Mouse (Mus musculus) kidney, embryonic 16.5 days (tissue): ENCODE results near the gene Ppp2r3a. TPM values are rescaled to one million over a fixed set of nuclear protein-coding genes. Genes with fewer than 3 reads are reported as not detected.
A peak's percentile ranks its signal among the peaks of the same experiment; 100 is the strongest.

Source experiments
- ATAC-seq: fragments of 200-750 bp; cut with Nextera tagmentation; 2 replicates; pipeline ENCODE4 v1.8.0; 2017; ENCODE audit warnings: moderate TSS enrichment; ENCODE audit not compliant: low FRiP score, low TSS enrichment
- H3K27ac ChIP-seq: fragments of 300-500 bp; sonication (generic); 2 replicates; pipeline ENCODE4 v1.5.1; 2014; ENCODE audit warnings: low read length
- H3K27me3 ChIP-seq: fragments of 300-500 bp; sonication (generic); 2 replicates; pipeline ENCODE4 v1.6.1; 2014; ENCODE audit warnings: low read length, control low read depth, mixed read lengths; ENCODE audit not compliant: insufficient read depth
- H3K36me3 ChIP-seq: fragments of 300-500 bp; sonication (generic); 2 replicates; pipeline ENCODE4 v1.6.1; 2014; ENCODE audit warnings: low read length, control low read depth, mixed read lengths; ENCODE audit not compliant: insufficient read depth
- H3K4me1 ChIP-seq: fragments of 300-500 bp; sonication (generic); 2 replicates; pipeline ENCODE4 v1.6.1; 2014; ENCODE audit warnings: low read length, control low read depth, mixed read lengths; ENCODE audit not compliant: insufficient read depth
- H3K4me2 ChIP-seq: fragments of 300-500 bp; sonication (generic); replicated peaks from 2 replicates; pipeline ENCODE4 v1.6.1; 2014; ENCODE audit warnings: low read depth, low read length
- H3K4me3 ChIP-seq: fragments of 300-500 bp; sonication (generic); 2 replicates; pipeline ENCODE4 v1.5.1; 2014; ENCODE audit warnings: mild to moderate bottlenecking, low read length
- H3K9ac ChIP-seq: fragments of 300-500 bp; sonication (generic); replicated peaks from 2 replicates; pipeline ENCODE4 v1.6.1; 2014; ENCODE audit warnings: low read length
- H3K9me3 ChIP-seq: fragments of 300-500 bp; sonication (generic); 2 replicates; pipeline ENCODE4 v1.6.1; 2016; ENCODE audit warnings: low read length, control low read depth
- WGBS: fragments of 180-500 bp; shearing (Covaris S2); extraction: QIAGEN DNeasy Blood & Tissue Kit; methylation state at CpG from one replicate; pipeline ENCODE4 v1.1.7; 2014; 5-methylcytosine and 5-hydroxymethylcytosine counted together
- polyA plus RNA-seq: library from polyadenylated mRNA; unstranded; fragments of >200 nt; fragmentation: Nextera tagmentation; extraction: Ambion mirVana; gene quantifications from 2 replicates; pipeline ENCODE4 v1.2.1, GENCODE M21; 2015

Ppp2r3a gene
- polyA plus RNA-seq, 1 experiment from 2014 or later = 15.7 TPM

GRCm38 (mm10) chr9:101198261-101198660 is 53.3 kb downstream of the Ppp2r3a start:
- no peak for ATAC-seq
- Histone ChIP-seq H3K27ac (no peak overlapping the region), H3K9ac (no peak overlapping the region), H3K36me3 (peaks cover 3% of the 10 kb centered on the region), H3K9me3 (no peaks in the 10 kb centered on the region), H3K27me3 (no peaks in the 10 kb centered on the region), H3K4me3 (no peak overlapping the region), H3K4me2 (no peak overlapping the region), H3K4me1 (peaks cover 6% of the 10 kb centered on the region)
- WGBS = 68% methylated on average over 3 of the region's 3 CpGs

- peaks cover 30% of the 10 kb centered on the region for H3K36me3 ChIP-seq
- H3K27ac ChIP-seq = peak overlapping the region; percentile 54; the same call in 1 of the 2 replicates
- peak; percentile 85 for ATAC-seq
- H3K27me3 ChIP-seq = no peaks in the 10 kb centered on the region
- no peak overlapping the region for H3K4me2 ChIP-seq
- no peak overlapping the region for H3K9ac ChIP-seq
- H3K4me1 ChIP-seq = no peaks in the 10 kb centered on the region
- no peaks in the 10 kb centered on the region for H3K9me3 ChIP-seq
- WGBS = 36% methylated on average over 5 of the region's 5 CpGs
- no peak overlapping the region for H3K4me3 ChIP-seq
These were observed 69.5 kb downstream of the Ppp2r3a start for GRCm38 (mm10) chr9:101181962-101182701.

- Histone ChIP-seq H3K9ac (no peak overlapping the region), H3K4me2 (no peak overlapping the region), H3K4me3 (no peak overlapping the region), H3K36me3 (peaks cover 34% of the 10 kb centered on the region), H3K27me3 (no peaks in the 10 kb centered on the region), H3K4me1 (no peaks in the 10 kb centered on the region), H3K27ac (no peak overlapping the region), H3K9me3 (no peaks in the 10 kb centered on the region)
- ATAC-seq = no peak
- 82% methylated on average over 6 of the region's 6 CpGs for WGBS
These were observed 70.3 kb downstream of the Ppp2r3a start for GRCm38 (mm10) chr9:101181291-101181690.

GRCm38 (mm10) chr9:101180234-101180633 is 71.4 kb downstream of the Ppp2r3a start:
- 82% methylated on average over 2 of the region's 2 CpGs for WGBS
- Histone ChIP-seq H3K4me3 (no peak overlapping the region), H3K27me3 (no peaks in the 10 kb centered on the region), H3K9me3 (no peaks in the 10 kb centered on the region), H3K9ac (no peak overlapping the region), H3K4me2 (no peak overlapping the region), H3K4me1 (no peaks in the 10 kb centered on the region), H3K27ac (no peak overlapping the region), H3K36me3 (peaks cover 28% of the 10 kb centered on the region)
- ATAC-seq = no peak

GRCm38 (mm10) chr9:101160627-101161026 is 91.0 kb downstream of the Ppp2r3a start:
- no peaks in the 10 kb centered on the region for H3K9me3 ChIP-seq
- H3K4me3 ChIP-seq = no peak overlapping the region
- ATAC-seq = no peak
- no peaks in the 10 kb centered on the region for H3K4me1 ChIP-seq
- no peak overlapping the region for H3K9ac ChIP-seq
- H3K4me2 ChIP-seq = no peak overlapping the region
- H3K36me3 ChIP-seq = no peaks in the 10 kb centered on the region
- H3K27ac ChIP-seq = no peak overlapping the region
- WGBS = 92% methylated on average over 1 of the region's 1 CpGs
- H3K27me3 ChIP-seq = no peaks in the 10 kb centered on the region

- no peak overlapping the region for H3K4me2 ChIP-seq
- H3K27ac ChIP-seq = no peak overlapping the region
- no peaks in the 10 kb centered on the region for H3K27me3 ChIP-seq
- H3K36me3 ChIP-seq = no peaks in the 10 kb centered on the region
- WGBS = 79% methylated on average over 5 of the region's 5 CpGs
- ATAC-seq = no peak
- no peak overlapping the region for H3K4me3 ChIP-seq
- H3K9me3 ChIP-seq = no peaks in the 10 kb centered on the region
- no peaks in the 10 kb centered on the region for H3K4me1 ChIP-seq
- H3K9ac ChIP-seq = no peak overlapping the region
These were observed 91.5 kb downstream of the Ppp2r3a start for GRCm38 (mm10) chr9:101160092-101160491.

GRCm38 (mm10) chr9:101159431-101159830 is 92.2 kb downstream of the Ppp2r3a start:
- no peaks in the 10 kb centered on the region for H3K9me3 ChIP-seq
- no peak overlapping the region for H3K27ac ChIP-seq
- no peak overlapping the region for H3K4me3 ChIP-seq
- H3K9ac ChIP-seq = no peak overlapping the region
- no peak overlapping the region for H3K4me2 ChIP-seq
- H3K36me3 ChIP-seq = no peaks in the 10 kb centered on the region
- no peak for ATAC-seq
- H3K27me3 ChIP-seq = no peaks in the 10 kb centered on the region
- H3K4me1 ChIP-seq = no peaks in the 10 kb centered on the region
- 95% methylated on average over 1 of the region's 1 CpGs for WGBS

GRCm38 (mm10) chr9:101152872-101153271 is 98.7 kb downstream of the Ppp2r3a start:
- Histone ChIP-seq H3K27ac (no peak overlapping the region), H3K4me2 (no peak overlapping the region), H3K9me3 (no peaks in the 10 kb centered on the region), H3K4me3 (no peak overlapping the region), H3K9ac (no peak overlapping the region), H3K27me3 (no peaks in the 10 kb centered on the region), H3K36me3 (peaks cover 9% of the 10 kb centered on the region; the same call in 1 of the 2 replicates), H3K4me1 (no peaks in the 10 kb centered on the region)
- no peak for ATAC-seq
- 81% methylated on average over 5 of the region's 5 CpGs for WGBS

- 92% methylated on average over 4 of the region's 4 CpGs for WGBS
- H3K27me3 ChIP-seq = no peaks in the 10 kb centered on the region
- no peak overlapping the region for H3K9ac ChIP-seq
- H3K9me3 ChIP-seq = 0 out of 2 replicates have a peak, but pooled peaks cover 4% of the 10 kb centered on the region
- no peaks in the 10 kb centered on the region for H3K4me1 ChIP-seq
- no peak overlapping the region for H3K4me2 ChIP-seq
- peaks cover 34% of the 10 kb centered on the region for H3K36me3 ChIP-seq
- H3K4me3 ChIP-seq = no peak overlapping the region
- no peak for ATAC-seq
- H3K27ac ChIP-seq = no peak overlapping the region
These were observed 108.0 kb downstream of the Ppp2r3a start for GRCm38 (mm10) chr9:101143635-101144034.

- no peaks in the 10 kb centered on the region for H3K9me3 ChIP-seq
- no peak for ATAC-seq
- H3K27me3 ChIP-seq = no peaks in the 10 kb centered on the region
- WGBS = 65% methylated on average over 8 of the region's 8 CpGs
- no peak overlapping the region for H3K27ac ChIP-seq
- H3K4me2 ChIP-seq = no peak overlapping the region
- no peak overlapping the region for H3K9ac ChIP-seq
- H3K4me1 ChIP-seq = 0 out of 2 replicates have a peak, but pooled peaks cover 5% of the 10 kb centered on the region
- peaks cover 12% of the 10 kb centered on the region for H3K36me3 ChIP-seq
- no peak overlapping the region for H3K4me3 ChIP-seq
These were observed 137.3 kb downstream of the Ppp2r3a start for GRCm38 (mm10) chr9:101114182-101114884.
